Mouse (Mus musculus) ES-E14 (cell line): ENCODE data around the gene S1pr4. TPM values are rescaled to one million over a fixed set of nuclear protein-coding genes. Genes with fewer than 3 reads are reported as not detected.

ENCODE experiments used
- DNase-seq: peaks from one replicate; pipeline ENCODE4 v3.0.0-alpha.2; 2013; ENCODE audit warnings: low read depth, low spot score
- H3K27ac ChIP-seq: 2 replicates; pipeline ENCODE4 v1.5.1; 2012; ENCODE audit warnings: low read depth, mild to moderate bottlenecking, low read length, moderate library complexity, mixed read lengths; ENCODE audit not compliant: poor library complexity, insufficient read depth, severe bottlenecking
- H3K36me3 ChIP-seq: 2 replicates; pipeline ENCODE4 v1.6.1; 2012; ENCODE audit warnings: mild to moderate bottlenecking, low read length, moderate library complexity, mixed read lengths; ENCODE audit not compliant: control insufficient read depth, poor library complexity, insufficient read depth, severe bottlenecking
- H3K4me1 ChIP-seq, 2 experiments: fragments of 150-350 bp in 1 of 2; sonication (generic) in 1 of 2; 2 replicates each; pipeline ENCODE4 v1.6.1; 2012; ENCODE audit warnings: low read length in 2 of 2, mild to moderate bottlenecking in 1 of 2, mixed read lengths in 1 of 2; ENCODE audit not compliant: control insufficient read depth in 2 of 2, insufficient read depth in 2 of 2, poor library complexity in 1 of 2
- H3K4me3 ChIP-seq, 2 experiments: fragments of 150-350 bp in 1 of 2; sonication (generic) in 1 of 2; 2 replicates each; pipeline ENCODE4 v1.5.1; 2012; ENCODE audit warnings: low read length in 2 of 2, low read depth in 1 of 2, mild to moderate bottlenecking in 1 of 2, mixed read lengths in 1 of 2; ENCODE audit not compliant: insufficient read depth in 1 of 2, poor library complexity in 1 of 2, severe bottlenecking in 1 of 2
- H3K9ac ChIP-seq: 2 replicates; pipeline ENCODE4 v1.6.1; 2012; ENCODE audit warnings: low read depth, mild to moderate bottlenecking, low read length, mixed read lengths; ENCODE audit not compliant: poor library complexity, insufficient read depth, severe bottlenecking
- H3K9me3 ChIP-seq: fragments of 150-350 bp; sonication (generic); 2 replicates; pipeline ENCODE4 v1.6.1; 2012; ENCODE audit warnings: low read depth, mild to moderate bottlenecking, low read length; ENCODE audit not compliant: control insufficient read depth, insufficient read depth
- CHD2 ChIP-seq: IDR thresholded peaks from 2 replicates; pipeline ENCODE4 v1.6.1; 2014; ENCODE audit warnings: mild to moderate bottlenecking, low read depth, low read length, inconsistent platforms
- HCFC1 ChIP-seq: IDR thresholded peaks from 2 replicates; pipeline ENCODE4 v1.6.1; 2012; ENCODE audit warnings: low read length, inconsistent platforms, borderline replicate concordance; ENCODE audit not compliant: insufficient read depth
- MAFK ChIP-seq: IDR thresholded peaks from 2 replicates; pipeline ENCODE4 v1.6.1; 2014; ENCODE audit warnings: mild to moderate bottlenecking, low read depth, low read length, inconsistent platforms; ENCODE audit not compliant: insufficient read depth
- ZC3H11A ChIP-seq: IDR thresholded peaks from 2 replicates; pipeline ENCODE4 v1.6.1; 2012; ENCODE audit warnings: low read depth, mild to moderate bottlenecking, inconsistent platforms, low read length, borderline replicate concordance
- ZNF384 ChIP-seq: IDR thresholded peaks from 2 replicates; pipeline ENCODE4 v1.6.1; 2012; ENCODE audit warnings: low read depth, low read length, inconsistent platforms
- in situ Hi-C, 2 experiments: fragments of 600-800 bp; cut with MboI; formaldehyde crosslinking; loops; one replicate each; pipeline ENCODE4 v1.15.1; 2025; ENCODE audit warnings: low sequenced_read_pairs in 2 of 2, inconsistent platforms in 1 of 2; ENCODE audit not compliant: unreplicated experiment in 2 of 2
- total RNA-seq: library from RNA; depleted of rRNA; stranded (reverse); fragments of 300-350 nt; gene quantifications from 2 replicates; pipeline ENCODE4 v1.2.3, GENCODE M21; 2012

Gene S1pr4
- total RNA-seq, 1 experiment, result 0.94 TPM

GRCm38 (mm10) chr10:81473003-81473451, 26.9 kb downstream of the S1pr4 start:
- TF ChIP-seq ZC3H11A, result no peak
- TF ChIP-seq MAFK, result no peak
- no peak for TF ChIP-seq ZNF384
- TF ChIP-seq HCFC1, result no peak
- no peak for TF ChIP-seq CHD2
- H3K9me3 ChIP-seq, result no peaks in the 10 kb centered on the region
- H3K36me3 ChIP-seq, result no peaks in the 10 kb centered on the region; the same call in 1 of the 2 replicates
- peaks cover 4 to 33% of the 10 kb centered on the region in 2 experiments; a peak in 3 of 4 replicates for H3K4me1 ChIP-seq
- peak overlapping the region in 1 of 2 experiments; percentile 32; a peak in 2 of 4 replicates for H3K4me3 ChIP-seq
- no peak overlapping the region for H3K27ac ChIP-seq
- DNase-seq, result no peak
- in situ Hi-C loops, result no loop called here
- H3K9ac ChIP-seq, result no peak overlapping the region

- Histone ChIP-seq H3K4me1 (peaks cover 4 to 30% of the 10 kb centered on the region in 2 experiments; a peak in 3 of 4 replicates), H3K36me3 (no peaks in the 10 kb centered on the region; the same call in 1 of the 2 replicates), H3K27ac (no peak overlapping the region), H3K4me3 (peak overlapping the region in 1 of 2 experiments; percentile 35; a peak in 2 of 4 replicates), H3K9ac (no peak overlapping the region), H3K9me3 (no peaks in the 10 kb centered on the region)
- no peak for DNase-seq
- in situ Hi-C loops, result no loop called here
- TF ChIP-seq MAFK, result no peak
- TF ChIP-seq ZNF384, result no peak
- TF ChIP-seq HCFC1, result no peak
- no peak for TF ChIP-seq ZC3H11A
- no peak for TF ChIP-seq CHD2
These were observed 27.4 kb downstream of the S1pr4 start for GRCm38 (mm10) chr10:81472403-81473002.

- no peak for TF ChIP-seq HCFC1
- no peak for TF ChIP-seq ZNF384
- no peak for TF ChIP-seq ZC3H11A
- no peak for TF ChIP-seq MAFK
- TF ChIP-seq CHD2, result no peak
- no peak overlapping the region for H3K4me3 ChIP-seq
- DNase-seq, result no peak
These were observed 29.5 kb downstream of the S1pr4 start for GRCm38 (mm10) chr10:81470454-81470853.

GRCm38 (mm10) chr10:81469253-81469652, 30.7 kb downstream of the S1pr4 start:
- TF ChIP-seq CHD2 (no peak), HCFC1 (no peak), ZNF384 (no peak), MAFK (no peak), ZC3H11A (no peak)
- Histone ChIP-seq H3K9ac (no peak overlapping the region), H3K36me3 (no peaks in the 10 kb centered on the region; the same call in 1 of the 2 replicates), H3K4me1 (peaks cover 12 to 28% of the 10 kb centered on the region in 2 experiments), H3K9me3 (no peaks in the 10 kb centered on the region), H3K27ac (no peak overlapping the region), H3K4me3 (no peak overlapping the region)
- DNase-seq, result no peak
- in situ Hi-C loops, result no loop called here

More at GRCm38 (mm10) chr10:81470454-81470853, 29.5 kb downstream of the S1pr4 start:
- no peaks in the 10 kb centered on the region; the same call in 1 of the 2 replicates for H3K36me3 ChIP-seq
- H3K9me3 ChIP-seq, result no peaks in the 10 kb centered on the region
- peaks cover 12 to 31% of the 10 kb centered on the region in 2 experiments for H3K4me1 ChIP-seq
- no peak overlapping the region for H3K9ac ChIP-seq
- no peak overlapping the region for H3K27ac ChIP-seq
- in situ Hi-C loops, result no loop called here
